Mouse (Mus musculus): ENCODE measurements around the gene Adck1.

- TF ChIP-seq CTCF (IDR thresholded peaks at IDR 0.05; ENCODE audit: borderline replicate concordance, insufficient read depth, low read depth, low read length): no peak
- TF ChIP-seq POLR2A (IDR thresholded peaks at IDR 0.05; ENCODE audit: borderline replicate concordance, insufficient read depth, low read length): no peak
Measured at GRCm38 (mm10) chr12:88436962-88437750, 76.8 kb downstream of the Adck1 start.

Data from cerebellum, adult 2 months (tissue).